Mouse (Mus musculus) CH12.LX (cell line): Measurements from ENCODE around the gene Ambp. TPM values are rescaled to one million over a fixed set of nuclear protein-coding genes. Genes with fewer than 3 reads are reported as not detected.

Experiments
- DNase-seq: peaks from one replicate; pipeline ENCODE4 v3.0.0-alpha.2; 2013; ENCODE audit errors: extremely low read depth
- H3K27ac ChIP-seq: 2 replicates; pipeline ENCODE4 v1.5.1; 2012; ENCODE audit warnings: low read depth, mild to moderate bottlenecking, control low read depth, moderate library complexity; ENCODE audit not compliant: insufficient read depth
- H3K27me3 ChIP-seq: replicated peaks from 2 replicates; pipeline ENCODE3; 2012; ENCODE audit warnings: inconsistent platforms
- H3K36me3 ChIP-seq, 2 experiments: replicated peaks in 1 of 2; 2 replicates each; pipeline versions ENCODE3 to v1.6.1; 2012; ENCODE audit warnings: inconsistent platforms in 1 of 2, low read length in 1 of 2, mild to moderate bottlenecking in 1 of 2, mixed read lengths in 1 of 2, moderate library complexity in 1 of 2; ENCODE audit not compliant: control insufficient read depth in 1 of 2, insufficient read depth in 1 of 2
- H3K4me1 ChIP-seq, 2 experiments: 2 replicates each; pipeline ENCODE4 v1.6.1; 2012; ENCODE audit warnings: inconsistent platforms in 1 of 2, moderate library complexity in 1 of 2; ENCODE audit not compliant: insufficient read depth in 2 of 2, control insufficient read depth in 1 of 2
- H3K4me2 ChIP-seq: 2 replicates; pipeline ENCODE4 v1.6.1; 2012; ENCODE audit warnings: low read depth, mild to moderate bottlenecking, control low read depth; ENCODE audit not compliant: poor library complexity, insufficient read depth, severe bottlenecking
- H3K4me3 ChIP-seq, 3 experiments: fragments of 150-350 bp in 1 of 3; sonication (generic) in 1 of 3; replicated peaks in 1 of 3; 2 replicates each; pipeline versions ENCODE3 to v1.5.1; 2011 to 2012; ENCODE audit warnings: low read depth in 2 of 3, low read length in 2 of 3, mild to moderate bottlenecking in 2 of 3, moderate library complexity in 2 of 3, control low read depth in 1 of 3, improper control_type of control experiment in 1 of 3, inconsistent platforms in 1 of 3, mixed read lengths in 1 of 3; ENCODE audit not compliant: poor library complexity in 1 of 3
- H3K79me2 ChIP-seq: replicated peaks from 2 replicates; pipeline ENCODE4 v1.6.1; 2012; ENCODE audit warnings: mild to moderate bottlenecking, moderate library complexity; ENCODE audit not compliant: control insufficient read depth, poor library complexity, insufficient read depth, severe bottlenecking; ENCODE audit errors: extremely low read depth
- H3K9ac ChIP-seq: 2 replicates; pipeline ENCODE4 v1.6.1; 2012; ENCODE audit warnings: low read depth, mild to moderate bottlenecking, control low read depth, moderate library complexity; ENCODE audit not compliant: insufficient read depth
- H3K9me3 ChIP-seq: replicated peaks from 2 replicates; pipeline ENCODE3; 2012; ENCODE audit warnings: low read length, inconsistent platforms, mixed read lengths
- BHLHE40 ChIP-seq: IDR thresholded peaks from 2 replicates; pipeline ENCODE4 v1.6.1; 2011; ENCODE audit warnings: mild to moderate bottlenecking, low read depth, low read length, improper control_type of control experiment
- CTCF ChIP-seq, 2 experiments: IDR thresholded peaks in 1 of 2; conservative IDR thresholded peaks in 1 of 2; 2 replicates each; pipeline ENCODE4 v1.5.1; 2011 to 2012; ENCODE audit warnings: low read depth in 2 of 2, low read length in 2 of 2, improper control_type of control experiment in 1 of 2, inconsistent platforms in 1 of 2, mild to moderate bottlenecking in 1 of 2, moderate library complexity in 1 of 2
- E2F4 ChIP-seq: IDR thresholded peaks from 2 replicates; pipeline ENCODE4 v1.6.1; 2011; ENCODE audit warnings: low read depth, low read length, improper control_type of control experiment; ENCODE audit not compliant: insufficient replicate concordance
- EP300 ChIP-seq: IDR thresholded peaks from 2 replicates; pipeline ENCODE4 v1.6.1; 2011; ENCODE audit warnings: low read length, improper control_type of control experiment
- JUN ChIP-seq: IDR thresholded peaks from 2 replicates; pipeline ENCODE4 v1.6.1; 2011; ENCODE audit warnings: low read depth, mild to moderate bottlenecking, low read length, improper control_type of control experiment, moderate library complexity; ENCODE audit not compliant: insufficient read depth
- JUND ChIP-seq: conservative IDR thresholded peaks from 2 replicates; pipeline ENCODE4 v1.6.1; 2011; ENCODE audit warnings: low read depth, low read length, improper control_type of control experiment
- KAT2A ChIP-seq: IDR thresholded peaks from 2 replicates; pipeline ENCODE4 v1.6.1; 2012; ENCODE audit warnings: low read length, improper control_type of control experiment, inconsistent platforms; ENCODE audit not compliant: insufficient replicate concordance
- MAZ ChIP-seq: IDR thresholded peaks from 2 replicates; pipeline ENCODE4 v1.6.1; 2012; ENCODE audit warnings: low read depth, mild to moderate bottlenecking, inconsistent platforms, low read length, improper control_type of control experiment, moderate library complexity
- MXI1 ChIP-seq: IDR thresholded peaks from 2 replicates; pipeline ENCODE4 v1.6.1; 2011; ENCODE audit warnings: mild to moderate bottlenecking, low read depth, low read length, improper control_type of control experiment
- NRF1 ChIP-seq: IDR thresholded peaks from 2 replicates; pipeline ENCODE4 v1.6.1; 2014; ENCODE audit warnings: low read depth, mild to moderate bottlenecking, inconsistent platforms, low read length, improper control_type of control experiment, moderate library complexity
- PAX5 ChIP-seq: IDR thresholded peaks from 2 replicates; pipeline ENCODE4 v1.6.1; 2012; ENCODE audit warnings: low read length, inconsistent platforms, mixed read lengths
- POLR2A ChIP-seq: IDR thresholded peaks from 2 replicates; pipeline ENCODE4 v1.6.1; 2011; ENCODE audit warnings: low read depth, mild to moderate bottlenecking, improper control_type of control experiment, low read length
- RAD21 ChIP-seq: IDR thresholded peaks from 2 replicates; pipeline ENCODE4 v1.6.1; 2011; ENCODE audit warnings: low read depth, mild to moderate bottlenecking, low read length, improper control_type of control experiment, moderate library complexity
- RCOR1 ChIP-seq: conservative IDR thresholded peaks from 2 replicates; pipeline ENCODE4 v1.6.1; 2012; ENCODE audit warnings: low read depth, mild to moderate bottlenecking, inconsistent platforms, low read length, improper control_type of control experiment
- SMC3 ChIP-seq: IDR thresholded peaks from 2 replicates; pipeline ENCODE4 v1.6.1; 2011; ENCODE audit warnings: low read depth, low read length, improper control_type of control experiment
- TCF12 ChIP-seq: IDR thresholded peaks from 2 replicates; pipeline ENCODE4 v1.6.1; 2014; ENCODE audit warnings: low read depth, mild to moderate bottlenecking, inconsistent platforms, low read length, improper control_type of control experiment
- ZMIZ1 ChIP-seq: IDR thresholded peaks from 2 replicates; pipeline ENCODE4 v1.6.1; 2012; ENCODE audit warnings: low read depth, mild to moderate bottlenecking, inconsistent platforms, low read length, improper control_type of control experiment
- ZNF384 ChIP-seq: IDR thresholded peaks from 2 replicates; pipeline ENCODE4 v1.6.1; 2012; ENCODE audit warnings: low read depth, low read length, improper control_type of control experiment, inconsistent platforms
- dilution Hi-C: fragments of 300-500 bp; cut with MboI; formaldehyde crosslinking; loops from 2 replicates; pipeline ENCODE4 v1.14.3; 2020; ENCODE audit warnings: low sequenced_read_pairs; ENCODE audit not compliant: extremely low pct_unique_long_range_greater_than_20kb, extremely low pct_ligation_motif_present
- in situ Hi-C: fragments of 300-500 bp; cut with MboI; formaldehyde crosslinking; loops from 3 replicates; pipeline ENCODE4 v1.14.3; 2019; ENCODE audit warnings: low sequenced_read_pairs, low pct_ligation_motif_present, low pct_unique_long_range_greater_than_20kb, mixed read lengths
- polyA plus RNA-seq: library from polyadenylated mRNA; unstranded; fragments of >175 nt; gene quantifications from 2 replicates; pipeline ENCODE4 v1.2.1, GENCODE M21; 2012; ENCODE audit warnings: low read depth; ENCODE audit not compliant: insufficient read length
- total RNA-seq, 2 experiments: library from RNA; depleted of rRNA; stranded (reverse); fragments of 300-350 nt in 1 of 2; fragments of >200 nt in 1 of 2; gene quantifications; 2 replicates each; pipeline ENCODE4 v1.2.3; 2012 to 2014

Gene Ambp
- total and polyA plus RNA-seq, 3 experiments = not detected

DNA sequence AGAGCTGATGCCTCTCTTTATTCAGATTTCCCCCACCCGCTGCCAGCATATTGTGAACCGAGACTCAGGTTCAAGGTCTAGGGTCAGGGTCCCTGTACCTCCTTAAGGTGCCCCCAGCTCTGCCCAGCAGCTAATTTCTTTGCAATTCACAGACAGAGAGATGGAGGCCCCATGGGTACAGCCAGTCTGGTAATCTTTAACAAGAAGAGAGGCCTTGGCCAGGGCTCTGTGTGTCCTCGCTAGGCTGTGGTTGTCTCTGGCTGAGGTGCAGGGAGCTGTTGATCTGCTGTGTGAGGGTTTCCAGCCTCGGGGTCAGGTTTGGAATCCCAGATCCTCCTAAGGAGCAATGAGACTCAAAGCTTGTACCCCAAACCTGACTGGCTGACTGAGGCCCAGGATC lies 11.0 kb upstream of the Ambp start:
- Histone ChIP-seq H3K9ac (no peak overlapping the region), H3K9me3 (no peaks in the 10 kb centered on the region), H3K4me2 (no peak overlapping the region), H3K27me3 (peaks cover 74% of the 10 kb centered on the region), H3K36me3 (no peaks in the 10 kb centered on the region), H3K79me2 (no peaks in the 10 kb centered on the region), H3K4me1 (0 out of 4 replicates have a peak, but pooled peaks cover 0 to 2% of the 10 kb centered on the region in 2 experiments), H3K4me3 (no peak overlapping the region), H3K27ac (no peak overlapping the region)
- in situ Hi-C loops (no loop called here), dilution Hi-C loops (no loop called here)
- TF ChIP-seq EP300 = no peak
- no peak for TF ChIP-seq MAZ
- no peak for TF ChIP-seq ZNF384
- TF ChIP-seq TCF12 = no peak
- TF ChIP-seq JUND = no peak
- no peak for TF ChIP-seq PAX5
- TF ChIP-seq MXI1 = no peak
- no peak for TF ChIP-seq POLR2A
- TF ChIP-seq JUN = no peak
- TF ChIP-seq RCOR1 = no peak
- TF ChIP-seq ZMIZ1 = no peak
- DNase-seq = no peak

DNA sequence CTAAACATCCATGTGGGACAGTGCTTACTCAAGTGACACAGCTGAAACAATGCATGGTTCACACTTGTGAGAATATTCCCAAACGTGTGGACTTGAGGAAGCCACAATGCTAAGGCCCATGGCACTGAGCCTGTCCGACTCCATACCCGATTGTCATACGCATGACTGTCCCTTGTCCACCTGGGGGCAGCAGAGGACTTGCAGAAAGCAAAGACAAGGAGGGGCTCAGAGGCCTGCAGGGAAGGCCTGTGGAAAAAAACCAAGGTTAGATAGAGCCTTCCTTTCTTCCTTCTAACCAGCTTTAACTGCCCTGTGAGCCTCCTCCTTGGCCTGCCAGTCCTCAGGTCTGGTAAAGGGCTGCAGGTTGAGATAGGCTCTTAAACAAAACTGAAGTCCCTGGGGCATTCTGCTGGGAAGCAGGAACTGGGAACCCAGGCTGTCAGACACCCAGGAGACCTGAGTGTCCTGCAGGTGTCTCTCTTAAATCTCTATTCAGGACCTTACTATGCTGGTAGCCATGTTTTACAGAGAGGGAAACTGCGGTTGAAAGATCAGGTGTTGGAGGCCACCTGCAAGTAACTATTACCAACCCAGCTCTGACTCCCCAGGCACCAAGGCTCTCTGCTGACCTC lies 4.5 kb upstream of the Ambp start:
- Histone ChIP-seq H3K4me2 (no peak overlapping the region), H3K27ac (no peak overlapping the region), H3K9ac (no peak overlapping the region), H3K4me1 (peaks cover 0 to 21% of the 10 kb centered on the region in 2 experiments; a peak in 2 of 4 replicates), H3K79me2 (no peaks in the 10 kb centered on the region), H3K9me3 (no peaks in the 10 kb centered on the region), H3K4me3 (no peak overlapping the region), H3K27me3 (peaks cover 47% of the 10 kb centered on the region), H3K36me3 (no peaks in the 10 kb centered on the region)
- dilution Hi-C loops (no loop called here), in situ Hi-C loops (no loop called here)
- DNase-seq = peak; percentile 65
- TF ChIP-seq RAD21 (peak; percentile 74), SMC3 (peak; percentile 45; the same call in 1 of the 2 replicates), ZNF384 (no peak), BHLHE40 (no peak), NRF1 (no peak), KAT2A (no peak), POLR2A (no peak), E2F4 (no peak), CTCF (conservative IDR thresholded peaks at IDR 0.05 in 1 of 2, IDR thresholded peaks at IDR 0.05 in 1 of 2; ENCODE audit: low read depth in 2 of 2, low read length in 2 of 2) (peak; percentile 47 to 78), TCF12 (peak; percentile 25; the same call in 1 of the 2 replicates)
- TF ChIP-seq, all 38 proteins: peak for 4
